Mouse (Mus musculus) olfactory bulb, adult 2 months (tissue): ENCODE data around the gene Pnkp. TPM values are rescaled to one million over a fixed set of nuclear protein-coding genes. Genes with fewer than 3 reads are reported as not detected.
"Not testable (repeated sequence)": the region's sequence is repeated elsewhere in the genome, so short reads cannot be mapped to it uniquely, and the experiment has no call there.

Source experiments
- H3K27ac ChIP-seq: fragments of 200-500 bp; 2 replicates; pipeline ENCODE4 v1.5.1; 2012; ENCODE audit warnings: low read depth, low read length; ENCODE audit not compliant: insufficient read depth
- H3K4me1 ChIP-seq: fragments of 200-500 bp; 2 replicates; pipeline ENCODE4 v1.6.1; 2012; ENCODE audit warnings: low read length; ENCODE audit not compliant: control insufficient read depth, insufficient read depth
- H3K4me3 ChIP-seq: fragments of 200-500 bp; 2 replicates; pipeline ENCODE4 v1.5.1; 2012; ENCODE audit warnings: mild to moderate bottlenecking, low read depth, low read length, moderate library complexity; ENCODE audit not compliant: insufficient read depth
- CTCF ChIP-seq: fragments of 200-500 bp; IDR thresholded peaks from 2 replicates; pipeline ENCODE4 v1.5.1; 2012; ENCODE audit warnings: low read depth, mild to moderate bottlenecking, low read length, moderate library complexity; ENCODE audit not compliant: insufficient read depth
- POLR2A ChIP-seq: fragments of 200-500 bp; IDR thresholded peaks from 2 replicates; pipeline ENCODE4 v1.6.1; 2012; ENCODE audit warnings: mild to moderate bottlenecking, low read depth, low read length, moderate library complexity; ENCODE audit not compliant: insufficient read depth
- WGBS: fragments of 180-500 bp; shearing (Covaris S2); methylation state at CpG from one replicate; pipeline ENCODE4 v1.1.7; 2018; 5-methylcytosine and 5-hydroxymethylcytosine counted together
- polyA plus RNA-seq: library from polyadenylated mRNA; stranded (reverse); fragments of >200 nt; gene quantifications from 2 replicates; pipeline ENCODE4 v1.2.4, GENCODE M21; 2012; ENCODE audit warnings: low replicate concordance; ENCODE audit not compliant: missing spikeins, insufficient read depth, insufficient read length

Gene Pnkp
- polyA plus RNA-seq, 1 experiment: not detected

- H3K4me1 ChIP-seq: peaks cover 35% of the 10 kb centered on the region
- WGBS: 4% methylated on average over 29 of the region's 29 CpGs
- TF ChIP-seq POLR2A (no peak), CTCF (no peak)
- H3K4me3 ChIP-seq: peak within 1 kb of the TSS; percentile 83
- H3K27ac ChIP-seq: peak within 1 kb of the TSS; percentile 93
Observed at GRCm38 (mm10) chr7:44869697-44870528, 13.0 kb downstream of the Pnkp start, which contains the start of gene Ptov1. Gene Ptov1 (minus strand): TSS chr7:44869788.

- 76% methylated on average over 6 of the region's 6 CpGs for WGBS
- no peak for TF ChIP-seq CTCF
- TF ChIP-seq POLR2A: no peak
- peaks cover 28% of the 10 kb centered on the region for H3K4me1 ChIP-seq
- no peak overlapping the region for H3K4me3 ChIP-seq
- H3K27ac ChIP-seq: 0 out of 2 replicates have a peak overlapping the region, but pooled peaks have one; percentile 44
Observed at GRCm38 (mm10) chr7:44870614-44871013, 13.7 kb downstream of the Pnkp start.

- Histone ChIP-seq H3K27ac (no peak overlapping the region), H3K4me1 (peaks cover 24% of the 10 kb centered on the region), H3K4me3 (no peak overlapping the region)
- TF ChIP-seq CTCF: no peak
- TF ChIP-seq POLR2A: no peak
- 33% methylated on average over 1 of the region's 1 CpGs for WGBS
Observed at GRCm38 (mm10) chr7:44871181-44871580, 14.2 kb downstream of the Pnkp start.

GRCm38 (mm10) chr7:44871774-44872173 lies 14.8 kb downstream of the Pnkp start:
- WGBS: 92% methylated on average over 2 of the region's 2 CpGs
- not testable (repeated sequence) for H3K4me3 ChIP-seq, H3K27ac ChIP-seq
- peaks cover 18% of the 10 kb centered on the region for H3K4me1 ChIP-seq

- H3K4me1 ChIP-seq: no peaks in the 10 kb centered on the region
- no peak overlapping the region for H3K4me3 ChIP-seq
- H3K27ac ChIP-seq: no peak overlapping the region
- 75% methylated on average over 14 of the region's 14 CpGs for WGBS
- no peak for TF ChIP-seq CTCF
- TF ChIP-seq POLR2A: no peak
Observed at GRCm38 (mm10) chr7:44877833-44878232, 20.9 kb downstream of the Pnkp start.

- 91% methylated on average over 3 of the region's 3 CpGs for WGBS
- no peak overlapping the region for H3K27ac ChIP-seq
- H3K4me1 ChIP-seq: 0 out of 2 replicates have a peak, but pooled peaks cover 10% of the 10 kb centered on the region
- H3K4me3 ChIP-seq: no peak overlapping the region
- no peak for TF ChIP-seq POLR2A
Observed at GRCm38 (mm10) chr7:44883036-44883435, 26.1 kb downstream of the Pnkp start.

GRCm38 (mm10) chr7:44884637-44885036 lies 27.7 kb downstream of the Pnkp start:
- WGBS: 96% methylated on average over 5 of the region's 5 CpGs
- TF ChIP-seq CTCF (no peak), POLR2A (no peak)
- Histone ChIP-seq H3K4me3 (no peak overlapping the region), H3K27ac (no peak overlapping the region), H3K4me1 (peaks cover 24% of the 10 kb centered on the region)

GRCm38 (mm10) chr7:44886964-44887363 lies 30.0 kb downstream of the Pnkp start:
- Histone ChIP-seq H3K27ac (no peak overlapping the region), H3K4me3 (no peak overlapping the region), H3K4me1 (peaks cover 38% of the 10 kb centered on the region)
- no peak for TF ChIP-seq CTCF
- TF ChIP-seq POLR2A: no peak
- 83% methylated on average over 7 of the region's 7 CpGs for WGBS

- H3K4me1 ChIP-seq: peaks cover 43% of the 10 kb centered on the region
- WGBS: 35% methylated on average over 13 of the region's 13 CpGs
- H3K27ac ChIP-seq: peak overlapping the region; percentile 24; the same call in 1 of the 2 replicates
- no peak for TF ChIP-seq CTCF
- no peak for TF ChIP-seq POLR2A
- H3K4me3 ChIP-seq: no peak overlapping the region
Observed at GRCm38 (mm10) chr7:44888256-44889105, 31.5 kb downstream of the Pnkp start.
